Mouse (Mus musculus) mouse embryonic stem cell (cell line): Measurements from ENCODE around the gene Coro2b.
"Not testable (repeated sequence)": the region's sequence is repeated elsewhere in the genome, so short reads cannot be mapped to it uniquely, and the experiment has no call there.

Experiments used
- in situ Hi-C, 2 experiments: fragments of 300-500 bp; cut with MboI; formaldehyde crosslinking; loops; 1 replicate in 1 of 2; 3 replicates in 1 of 2; pipeline ENCODE4 v1.14.3; 2019 to 2020; ENCODE audit warnings: low sequenced_read_pairs in 2 of 2, low pct_unique_long_range_greater_than_20kb in 1 of 2, mixed read lengths in 1 of 2; ENCODE audit not compliant: unreplicated experiment in 1 of 2

Coro2b gene

GRCm38 (mm10) chr9:62466053-62466452, 70.8 kb downstream of the Coro2b start:
- in situ Hi-C loops: loop anchor here in 1 of 2 experiments (5.0 kb wide), 1 partner anchor 39 kb away; no protein-coding TSS in a partner anchor

GRCm38 (mm10) chr9:62464727-62465126, 72.1 kb downstream of the Coro2b start:
- in situ Hi-C loops: loop anchor here in 1 of 2 experiments (5.0 kb wide), 1 partner anchor 37 kb away; no protein-coding TSS in a partner anchor

GRCm38 (mm10) chr9:62461766-62462165, 75.1 kb downstream of the Coro2b start:
- in situ Hi-C loops: no loop called here

- in situ Hi-C loops: no loop called here
Measured at GRCm38 (mm10) chr9:62461095-62461494, 75.7 kb downstream of the Coro2b start.

- in situ Hi-C loops: no loop called here
Measured at GRCm38 (mm10) chr9:62460086-62460485, 76.8 kb downstream of the Coro2b start.

- in situ Hi-C loops: no loop called here
Measured at GRCm38 (mm10) chr9:62458457-62458856, 78.4 kb downstream of the Coro2b start.

GRCm38 (mm10) chr9:62456015-62456414, 80.8 kb downstream of the Coro2b start:
- in situ Hi-C loops: no loop called here

- in situ Hi-C loops: no loop called here
Measured at GRCm38 (mm10) chr9:62455210-62455969, 81.5 kb downstream of the Coro2b start.

- in situ Hi-C loops: no loop called here
Measured at GRCm38 (mm10) chr9:62452373-62452993, 84.4 kb downstream of the Coro2b start.

GRCm38 (mm10) chr9:62451585-62452372, 85.1 kb downstream of the Coro2b start:
- in situ Hi-C loops: no loop called here

GRCm38 (mm10) chr9:62450862-62451261, 86.0 kb downstream of the Coro2b start:
- in situ Hi-C loops: no loop called here

GRCm38 (mm10) chr9:62450355-62450754, 86.5 kb downstream of the Coro2b start:
- in situ Hi-C loops: no loop called here

GRCm38 (mm10) chr9:62447337-62447736, 89.5 kb downstream of the Coro2b start:
- in situ Hi-C loops: not testable (repeated sequence)

- in situ Hi-C loops: no loop called here
Measured at GRCm38 (mm10) chr9:62438755-62439101, 98.1 kb downstream of the Coro2b start.

GRCm38 (mm10) chr9:62438085-62438754, 98.6 kb downstream of the Coro2b start:
- in situ Hi-C loops: no loop called here

- in situ Hi-C loops: no loop called here
Measured at GRCm38 (mm10) chr9:62437446-62437845, 99.4 kb downstream of the Coro2b start.

- in situ Hi-C loops: no loop called here
Measured at GRCm38 (mm10) chr9:62435613-62436318, 101.1 kb downstream of the Coro2b start.
